Mouse (Mus musculus) liver, adult 2 months (tissue): ENCODE data around the gene Vps8. TPM values are rescaled to one million over a fixed set of nuclear protein-coding genes. Genes with fewer than 3 reads are reported as not detected.

Source experiments
- DNase-seq: peaks from one replicate; pipeline ENCODE4 v3.0.0-alpha.2; 2011; ENCODE audit warnings: low read depth, low spot score; ENCODE audit errors: extremely low read depth
- H3K27ac ChIP-seq: fragments of 200-500 bp; replicated peaks from 2 replicates; pipeline ENCODE4 v1.5.1; 2012; ENCODE audit warnings: low read depth, mild to moderate bottlenecking, control low read depth, inconsistent platforms, low read length; ENCODE audit not compliant: insufficient read depth
- H3K27me3 ChIP-seq: fragments of 200-500 bp; 2 replicates; pipeline ENCODE4 v1.6.1; 2012; ENCODE audit warnings: mild to moderate bottlenecking, moderate library complexity, low read length, inconsistent platforms; ENCODE audit not compliant: control insufficient read depth, insufficient read depth
- H3K36me3 ChIP-seq: fragments of 200-500 bp; 2 replicates; pipeline ENCODE4 v1.6.1; 2012; ENCODE audit warnings: low read length, inconsistent platforms; ENCODE audit not compliant: control insufficient read depth, insufficient read depth
- H3K4me1 ChIP-seq: fragments of 200-500 bp; 2 replicates; pipeline ENCODE4 v1.6.1; 2011; ENCODE audit warnings: low read length; ENCODE audit not compliant: control insufficient read depth, insufficient read depth
- H3K4me3 ChIP-seq: fragments of 200-500 bp; 2 replicates; pipeline ENCODE4 v1.5.1; 2011; ENCODE audit warnings: low read depth, mild to moderate bottlenecking, control low read depth, low read length, moderate library complexity; ENCODE audit not compliant: insufficient read depth
- H3K79me2 ChIP-seq: fragments of 200-500 bp; 2 replicates; pipeline ENCODE4 v1.6.1; 2012; ENCODE audit warnings: inconsistent platforms, mild to moderate bottlenecking, low read length, moderate library complexity; ENCODE audit not compliant: control insufficient read depth, insufficient read depth
- H3K9ac ChIP-seq: fragments of 200-500 bp; 2 replicates; pipeline ENCODE4 v1.6.1; 2012; ENCODE audit warnings: low read depth, mild to moderate bottlenecking, control low read depth, inconsistent platforms, low read length
- CTCF ChIP-seq: fragments of 200-500 bp; IDR thresholded peaks from 2 replicates; pipeline ENCODE4 v1.5.1; 2011; ENCODE audit warnings: low read depth, low read length, control low read depth
- POLR2A ChIP-seq: fragments of 200-500 bp; IDR thresholded peaks from 2 replicates; pipeline ENCODE4 v1.6.1; 2011; ENCODE audit warnings: low read length, control low read depth; ENCODE audit not compliant: insufficient read depth; ENCODE audit errors: extremely low read depth
- WGBS: fragments of 180-500 bp; shearing (Covaris S2); methylation state at CpG from one replicate; pipeline ENCODE4 v1.1.7; 2018; 5-methylcytosine and 5-hydroxymethylcytosine counted together
- polyA plus RNA-seq: library from polyadenylated mRNA; depleted of rRNA; stranded (reverse); fragments of >200 nt; gene quantifications from 2 replicates; pipeline ENCODE4 v1.2.3, GENCODE M21; 2012
- total RNA-seq: library from RNA; depleted of rRNA; stranded (reverse); fragments of >200 nt; gene quantifications from 2 replicates; pipeline ENCODE4 v1.2.3, GENCODE M21; 2014

Gene Vps8
- total and polyA plus RNA-seq, 2 experiments = 5.4 to 6.8 TPM

DNA sequence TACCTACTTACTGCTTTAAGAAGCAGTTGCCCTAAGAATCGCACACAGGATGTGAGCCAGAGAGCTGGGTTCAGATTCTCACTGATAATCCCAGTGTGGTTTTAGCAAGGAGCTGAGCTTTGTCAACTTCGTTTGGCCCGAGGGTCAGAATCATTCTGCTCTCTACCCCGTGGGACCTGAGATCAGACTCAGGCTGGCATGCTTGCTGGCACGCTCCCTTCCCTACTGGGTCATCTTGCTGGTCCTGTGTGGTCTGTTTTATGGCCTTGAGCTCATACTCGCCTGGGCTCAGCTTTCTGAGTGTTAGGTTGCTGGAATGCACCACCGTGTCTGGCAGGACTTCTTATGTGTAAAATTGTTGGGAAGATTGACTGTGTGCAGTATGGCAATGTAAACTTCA is 76.7 kb downstream of the Vps8 start:
- H3K4me1 ChIP-seq = no peaks in the 10 kb centered on the region
- 78% methylated on average over 7 of the region's 7 CpGs for WGBS

DNA sequence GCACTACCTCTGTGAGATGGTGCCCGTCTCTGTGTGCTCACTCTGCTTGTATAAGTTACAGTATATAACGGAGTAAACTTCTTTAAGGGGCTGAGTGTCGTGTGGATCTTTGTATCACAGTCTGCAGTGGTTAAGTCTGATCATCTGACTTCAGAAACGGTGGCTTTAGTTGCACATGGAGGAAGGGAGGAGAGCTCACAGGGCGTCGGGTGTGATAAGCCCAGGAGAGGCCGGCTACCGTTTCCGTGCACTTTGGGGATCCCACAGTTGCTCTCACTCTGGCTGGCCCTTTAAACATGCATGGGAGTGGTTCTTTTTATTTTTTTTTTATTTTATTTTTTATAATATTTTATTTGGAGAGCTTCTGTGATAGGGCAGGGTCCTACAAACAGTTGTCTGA is 95.9 kb downstream of the Vps8 start:
- Histone ChIP-seq H3K4me3 (no peak overlapping the region), H3K9ac (no peak overlapping the region), H3K79me2 (no peaks in the 10 kb centered on the region), H3K4me1 (no peaks in the 10 kb centered on the region), H3K36me3 (peaks cover 4% of the 10 kb centered on the region), H3K27ac (no peak overlapping the region), H3K27me3 (no peaks in the 10 kb centered on the region)
- 88% methylated on average over 9 of the region's 9 CpGs for WGBS
- TF ChIP-seq POLR2A (no peak), CTCF (no peak)
- DNase-seq = no peak

More for the DNA sequence above, 76.7 kb downstream of the Vps8 start:
- DNase-seq = no peak
- Histone ChIP-seq H3K9ac (no peak overlapping the region), H3K27ac (no peak overlapping the region), H3K27me3 (no peaks in the 10 kb centered on the region), H3K79me2 (no peaks in the 10 kb centered on the region), H3K36me3 (peaks cover 7% of the 10 kb centered on the region), H3K4me3 (no peak overlapping the region)
- TF ChIP-seq POLR2A = no peak
- no peak for TF ChIP-seq CTCF

DNA sequence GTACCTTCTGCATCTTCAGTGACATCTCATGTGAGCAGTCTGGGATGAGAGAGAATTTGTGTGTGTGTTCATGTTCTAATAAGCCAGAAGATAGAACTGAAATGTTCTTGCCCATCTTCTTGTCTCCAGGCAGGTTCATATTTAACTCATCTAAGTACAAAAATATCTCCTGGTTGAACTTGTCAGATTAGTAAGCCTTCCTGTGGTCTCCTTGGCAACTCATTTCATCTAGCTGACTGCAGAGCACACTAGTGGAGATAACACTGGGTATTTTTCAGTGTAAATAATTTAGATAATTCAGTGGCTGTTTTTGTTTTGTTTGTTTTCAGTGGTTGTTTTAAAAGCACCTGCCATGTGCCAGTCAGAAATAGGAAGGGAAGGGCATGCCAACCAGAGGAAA is 96.9 kb downstream of the Vps8 start:
- peaks cover 4% of the 10 kb centered on the region for H3K36me3 ChIP-seq
- TF ChIP-seq CTCF = no peak
- TF ChIP-seq POLR2A = no peak
- DNase-seq = no peak
- H3K4me3 ChIP-seq = no peak overlapping the region
- no peaks in the 10 kb centered on the region for H3K4me1 ChIP-seq
- H3K27ac ChIP-seq = no peak overlapping the region
- H3K79me2 ChIP-seq = no peaks in the 10 kb centered on the region
- H3K9ac ChIP-seq = no peak overlapping the region
- no peaks in the 10 kb centered on the region for H3K27me3 ChIP-seq

DNA sequence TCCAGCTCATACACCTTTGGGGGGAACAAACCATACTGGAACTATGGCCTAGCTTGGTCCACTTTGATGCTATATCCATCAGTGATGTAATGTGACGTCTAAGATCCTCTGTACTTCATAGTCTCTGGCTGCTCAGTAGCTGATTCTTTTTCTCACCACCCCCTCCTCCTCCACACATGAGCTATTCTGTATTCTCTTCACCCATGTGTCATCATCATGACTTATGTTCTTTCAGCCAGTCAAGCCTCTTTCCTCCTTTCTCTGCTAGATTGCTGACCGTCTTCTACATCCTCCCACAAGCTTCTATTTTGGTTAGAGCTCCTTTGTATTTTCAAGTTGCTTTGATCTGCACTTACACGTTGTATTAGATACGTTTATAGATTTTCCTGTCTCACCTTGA is 100.8 kb downstream of the Vps8 start:
- DNase-seq = no peak
- Histone ChIP-seq H3K9ac (no peak overlapping the region), H3K4me1 (no peaks in the 10 kb centered on the region), H3K4me3 (no peak overlapping the region), H3K79me2 (no peaks in the 10 kb centered on the region), H3K27me3 (no peaks in the 10 kb centered on the region), H3K27ac (no peak overlapping the region), H3K36me3 (peaks cover 4% of the 10 kb centered on the region)
- 90% methylated on average over 4 of the region's 4 CpGs for WGBS
- TF ChIP-seq POLR2A (no peak), CTCF (no peak)

DNA sequence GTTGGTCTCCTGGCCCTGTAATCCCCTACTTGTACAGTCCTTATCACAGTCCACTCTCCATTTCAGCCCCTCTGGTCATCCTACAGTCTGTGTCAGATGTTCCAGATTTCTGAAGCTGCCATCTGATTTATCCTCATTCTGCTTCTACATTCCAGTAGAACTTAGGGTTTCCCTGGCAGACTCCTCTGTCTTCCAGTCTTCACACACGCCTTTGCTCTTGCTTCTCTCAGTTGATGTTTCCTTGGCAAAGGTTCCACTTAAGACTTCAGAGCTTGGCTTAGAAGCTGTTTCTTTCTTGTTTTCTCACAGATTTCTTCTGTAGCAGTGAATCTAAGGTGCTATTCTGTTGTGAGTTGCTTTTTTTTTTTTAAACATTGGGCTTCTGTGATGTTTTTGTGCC is 102.5 kb downstream of the Vps8 start:
- 98% methylated on average over 1 of the region's 1 CpGs for WGBS
- no peak overlapping the region for H3K27ac ChIP-seq

DNA sequence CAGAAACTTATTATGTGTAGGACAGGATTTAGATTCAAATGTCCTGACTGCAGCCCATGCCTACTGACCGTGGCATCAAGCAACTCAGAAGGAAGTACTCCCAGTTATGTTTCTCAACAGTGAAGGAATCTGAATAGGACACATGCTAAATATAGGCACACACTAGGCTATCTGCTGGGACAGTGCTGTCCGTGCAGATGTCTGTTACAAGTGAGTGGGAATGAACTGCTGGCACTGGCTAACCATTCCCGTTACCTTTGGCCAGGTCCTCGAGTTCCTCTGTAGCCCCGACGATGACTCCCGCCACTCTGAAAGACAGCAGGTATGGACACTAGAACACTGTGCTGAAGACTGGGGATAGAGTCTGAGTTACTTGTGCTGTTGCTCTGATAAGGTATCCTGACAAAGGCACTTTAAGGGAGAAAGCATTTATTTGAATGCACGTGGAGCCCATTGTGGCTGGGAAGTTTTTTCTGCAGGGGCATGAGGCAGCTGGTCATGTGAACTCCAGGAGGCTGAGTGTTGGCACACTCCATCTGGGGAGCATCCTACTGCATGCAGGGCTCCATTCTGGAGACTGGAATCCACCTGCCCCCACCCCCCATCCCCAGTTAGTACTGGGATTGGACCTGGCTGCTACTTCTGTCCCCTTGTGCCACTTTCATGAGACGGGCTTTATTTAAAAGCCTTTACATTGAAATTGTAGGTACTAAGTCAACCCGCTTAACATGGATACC is 104.5 kb downstream of the Vps8 start:
- no peaks in the 10 kb centered on the region for H3K4me1 ChIP-seq
- peaks cover 3% of the 10 kb centered on the region for H3K36me3 ChIP-seq
- no peaks in the 10 kb centered on the region for H3K79me2 ChIP-seq
- H3K27ac ChIP-seq = no peak overlapping the region
- H3K4me3 ChIP-seq = no peak overlapping the region
- H3K27me3 ChIP-seq = no peaks in the 10 kb centered on the region
- no peak for DNase-seq
- TF ChIP-seq POLR2A (no peak), CTCF (no peak)
- no peak overlapping the region for H3K9ac ChIP-seq
- WGBS = 90% methylated on average over 10 of the region's 10 CpGs

More for the DNA sequence above, 102.5 kb downstream of the Vps8 start:
- Histone ChIP-seq H3K27me3 (no peaks in the 10 kb centered on the region), H3K79me2 (no peaks in the 10 kb centered on the region), H3K4me1 (no peaks in the 10 kb centered on the region), H3K4me3 (no peak overlapping the region), H3K36me3 (peaks cover 6% of the 10 kb centered on the region), H3K9ac (no peak overlapping the region)
- no peak for DNase-seq
- TF ChIP-seq CTCF (no peak), POLR2A (no peak)
